Mouse (Mus musculus): ENCODE measurements around the gene 2210010C04Rik.
"Not testable (repeated sequence)": the region's sequence is repeated elsewhere in the genome, so short reads cannot be mapped to it uniquely, and the experiment has no call there.

2210010C04Rik gene

DNA sequence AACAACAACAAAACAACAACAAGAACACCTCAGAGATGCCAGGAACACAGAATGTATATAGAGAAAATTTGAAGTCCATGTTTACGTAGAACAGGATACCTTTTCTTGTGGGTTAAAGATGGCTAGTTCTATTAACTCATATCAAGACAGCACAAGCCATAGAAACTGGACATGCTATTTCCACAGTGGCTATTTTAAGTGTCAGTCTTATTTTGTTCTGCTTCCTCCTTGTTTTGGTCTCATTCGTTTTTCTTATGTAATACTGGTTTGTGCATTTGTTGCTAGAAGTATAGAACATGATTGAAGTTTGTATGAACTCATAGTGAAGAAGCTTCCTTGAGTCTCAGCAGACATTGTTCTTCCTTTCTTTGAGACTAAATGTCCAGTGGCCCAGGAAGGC is 16.2 kb downstream of the 2210010C04Rik start:
- no peak for DNase-seq (ENCODE audit: low read depth, low spot score)

DNA sequence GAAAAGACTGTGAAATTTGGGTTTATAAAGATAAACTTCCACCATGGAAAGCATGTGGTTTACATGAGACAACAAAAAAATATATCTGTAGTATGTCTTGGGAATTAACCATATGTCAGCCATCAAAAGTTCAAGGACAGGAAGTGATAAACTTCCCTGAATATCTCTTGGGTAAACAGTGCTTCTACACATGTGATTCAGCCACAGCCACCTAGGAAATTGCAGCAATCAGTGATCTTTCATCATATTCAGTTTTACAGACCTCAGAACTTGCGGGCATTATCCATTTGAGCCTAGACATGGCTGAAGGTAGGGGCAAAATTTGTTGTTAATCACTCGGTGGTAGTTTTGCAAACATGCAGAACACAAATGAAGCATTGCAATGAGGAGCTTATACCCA is 16.7 kb downstream of the 2210010C04Rik start:
- no peak for DNase-seq (ENCODE audit: low read depth, low spot score)

DNA sequence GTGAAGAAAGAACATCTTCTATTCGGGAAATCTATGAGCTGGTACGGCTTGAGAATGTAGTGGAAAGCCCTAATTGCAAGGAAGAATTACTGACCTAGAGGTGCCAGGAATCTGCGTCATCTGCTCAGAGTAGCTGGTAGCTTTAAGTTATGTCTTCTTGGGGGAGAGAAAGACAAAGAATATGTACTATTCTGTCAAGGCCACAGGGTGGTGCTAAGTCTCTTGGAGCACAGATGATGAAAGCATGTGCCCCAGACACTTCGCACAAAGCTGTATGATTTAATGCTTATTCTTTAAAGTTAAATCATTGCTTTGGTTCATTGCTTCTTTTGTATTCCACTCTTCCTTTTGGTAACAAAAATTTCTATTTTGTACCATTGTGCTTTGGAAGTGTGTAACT is 20.2 kb downstream of the 2210010C04Rik start:
- DNase-seq (ENCODE audit: low read depth, low spot score): no peak

DNA sequence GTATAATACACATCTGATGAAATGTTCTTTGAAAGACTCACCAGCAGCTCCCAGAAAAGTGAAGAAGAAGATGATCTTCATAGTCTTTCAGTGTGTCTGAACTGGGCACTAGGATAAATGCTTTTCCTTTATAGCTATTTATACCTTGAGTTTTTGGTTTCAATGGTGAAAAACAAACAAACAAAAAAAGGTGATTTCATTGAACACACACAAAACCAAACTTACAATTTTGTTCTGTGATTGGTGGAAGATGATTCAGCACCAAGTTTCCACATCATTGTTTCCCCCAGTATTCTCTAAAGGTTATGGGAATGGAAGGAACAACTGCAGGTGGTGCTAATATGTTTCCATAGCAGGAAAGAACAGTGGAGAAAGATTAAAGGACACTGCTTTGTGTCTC is 35.9 kb downstream of the 2210010C04Rik start, which contains the start of gene Gm2663:
Gene Gm2663, minus strand, starts transcription at position 101 of the 400 bp plus-strand sequence.
- DNase-seq (ENCODE audit: low read depth, low spot score): not testable (repeated sequence)

Measured in mesoderm, embryonic 11.5 days (tissue).